Mouse (Mus musculus) fat pad, adult 2 months (tissue): ENCODE measurements around the gene Kcnn4.

Source experiments
- DNase-seq: peaks from one replicate; pipeline ENCODE4 v3.0.0-alpha.2; 2011; ENCODE audit warnings: low read depth, low spot score; ENCODE audit errors: extremely low read depth

Kcnn4 gene

GRCm38 (mm10) chr7:24369731-24370541 is at the start of gene Kcnn4:
TSS of gene Kcnn4 (plus strand) at chr7:24370263.
- no peak for DNase-seq

- no peak for DNase-seq
Observed at GRCm38 (mm10) chr7:24322593-24322992, 47.5 kb upstream of the Kcnn4 start.

GRCm38 (mm10) chr7:24325197-24325596 is 44.9 kb upstream of the Kcnn4 start:
- peak; percentile 63 for DNase-seq

GRCm38 (mm10) chr7:24325675-24326128 is 44.4 kb upstream of the Kcnn4 start:
- DNase-seq = no peak

GRCm38 (mm10) chr7:24326273-24327135 is 43.6 kb upstream of the Kcnn4 start:
- DNase-seq = no peak

- peak; percentile 40 for DNase-seq
Observed at GRCm38 (mm10) chr7:24327281-24327975, 42.6 kb upstream of the Kcnn4 start.

GRCm38 (mm10) chr7:24333304-24333986 is 36.6 kb upstream of the Kcnn4 start, which contains the start of gene Tescl:
TSS of gene Tescl (minus strand) at chr7:24333936.
- no peak for DNase-seq

GRCm38 (mm10) chr7:24335699-24336309 is 34.3 kb upstream of the Kcnn4 start:
- peak; percentile 10 for DNase-seq

GRCm38 (mm10) chr7:24338241-24338640 is 31.8 kb upstream of the Kcnn4 start:
- no peak for DNase-seq

GRCm38 (mm10) chr7:24343701-24344272 is 26.3 kb upstream of the Kcnn4 start:
- DNase-seq = no peak

GRCm38 (mm10) chr7:24346444-24346843 is 23.6 kb upstream of the Kcnn4 start:
- DNase-seq = no peak

- DNase-seq = no peak
Observed at GRCm38 (mm10) chr7:24348896-24349295, 21.2 kb upstream of the Kcnn4 start, which contains the start of gene Lypd5. TSS of gene Lypd5 (plus strand) at chr7:24349196.

GRCm38 (mm10) chr7:24355646-24356045 is 14.4 kb upstream of the Kcnn4 start:
- no peak for DNase-seq

GRCm38 (mm10) chr7:24356081-24356480 is 14.0 kb upstream of the Kcnn4 start:
- DNase-seq = no peak

- DNase-seq = no peak
Observed at GRCm38 (mm10) chr7:24357899-24358298, 12.2 kb upstream of the Kcnn4 start.

- DNase-seq = no peak
Observed at GRCm38 (mm10) chr7:24359269-24359668, 10.8 kb upstream of the Kcnn4 start.

GRCm38 (mm10) chr7:24361001-24361400 is 9.1 kb upstream of the Kcnn4 start:
- DNase-seq = no peak

- no peak for DNase-seq
Observed at GRCm38 (mm10) chr7:24363228-24363627, 6.8 kb upstream of the Kcnn4 start.

GRCm38 (mm10) chr7:24364827-24365226 is 5.2 kb upstream of the Kcnn4 start:
- DNase-seq = no peak
